Mouse (Mus musculus): ENCODE data around the gene Ntpcr.

DNA sequence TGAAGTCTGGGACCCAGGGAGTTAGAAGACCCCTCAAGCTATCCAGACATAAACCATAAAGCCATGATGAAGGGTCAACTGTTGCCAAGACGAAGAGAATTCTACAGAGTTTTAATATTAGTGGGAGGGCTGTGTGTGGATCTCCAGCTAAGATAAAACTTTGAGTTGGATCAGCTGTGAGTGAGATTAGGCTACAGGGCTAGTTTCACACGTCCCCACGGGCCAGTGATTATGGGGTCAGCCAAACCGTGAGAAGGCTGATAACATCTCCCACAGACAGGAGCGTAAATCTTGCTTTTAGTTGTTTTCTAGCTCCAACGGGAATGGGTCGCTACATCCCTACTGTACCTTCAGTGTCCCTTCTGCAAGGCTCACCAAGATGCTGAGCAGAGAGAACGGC, 49.9 kb downstream of the Ntpcr start:
- TF ChIP-seq CHD2 (IDR thresholded peaks at IDR 0.05; ENCODE audit: low read length) (no peak), MAFK (IDR thresholded peaks at IDR 0.05; ENCODE audit: insufficient replicate concordance, low read length) (no peak), CTCF (conservative IDR thresholded peaks at IDR 0.05 in 1 of 2, IDR thresholded peaks at IDR 0.05 in 1 of 2; ENCODE audit: low read depth in 2 of 2, low read length in 2 of 2) (no peak), CHD1 (IDR thresholded peaks at IDR 0.05; ENCODE audit: low read depth, low read length) (no peak), POLR2A (IDR thresholded peaks at IDR 0.05; ENCODE audit: low read depth, low read length) (no peak), NELFE (IDR thresholded peaks at IDR 0.05; ENCODE audit: low read depth, low read length) (no peak), EP300 (IDR thresholded peaks at IDR 0.05; ENCODE audit: low read length) (no peak), ZKSCAN1 (IDR thresholded peaks at IDR 0.05; ENCODE audit: borderline replicate concordance, low read depth, low read length) (no peak), ZNF384 (IDR thresholded peaks at IDR 0.05; ENCODE audit: low read depth, low read length) (no peak)

All from CH12.LX (cell line).